Mouse (Mus musculus) monocyte, adult 5-6 weeks (primary cell): ENCODE results near the gene Map3k1. TPM values are rescaled to one million over a fixed set of nuclear protein-coding genes. Genes with fewer than 3 reads are reported as not detected.

Experiments
- total RNA-seq: library from RNA; stranded (forward); fragments of 200-1000, 200-491, 200-594 nt; gene quantifications from 3 replicates; pipeline ENCODE4 v1.2.3, GENCODE M21; 2017

The Map3k1 gene
- total RNA-seq, 1 experiment from 2014 or later: 89.4 TPM

Other genes with a start within 250 kb of the Map3k1 start
- gene Gm10198, start 216.2 kb downstream of the Map3k1 start, total RNA-seq: not detected in 3 replicates
- gene Mier3, start 128.0 kb downstream of the Map3k1 start, total RNA-seq: 27.2 to 49.4 TPM (median 41.8 TPM) in 3 replicates